Mouse (Mus musculus) lung, adult 18-20 months (tissue): ENCODE results near the gene Vsir.
A peak's percentile ranks its signal among the peaks of the same experiment; 100 is the strongest.

Experiments
- DNase-seq, 2 experiments: peaks; one replicate each; pipeline ENCODE4 v3.0.0; 2022; ENCODE audit warnings: mixed read lengths in 2 of 2

Vsir gene

GRCm38 (mm10) chr10:60353241-60354002 is 6.8 kb downstream of the Vsir start:
- DNase-seq, result no peak

- DNase-seq, result no peak
These were observed 7.3 kb downstream of the Vsir start for GRCm38 (mm10) chr10:60354003-60354325.

- peak in 1 of 2 experiments; percentile 15 for DNase-seq
These were observed 8.4 kb downstream of the Vsir start for GRCm38 (mm10) chr10:60354881-60355677.

- DNase-seq, result no peak
These were observed 10.8 kb downstream of the Vsir start for GRCm38 (mm10) chr10:60357441-60357840.

- DNase-seq, result no peak
These were observed 11.2 kb downstream of the Vsir start for GRCm38 (mm10) chr10:60357901-60358300.

GRCm38 (mm10) chr10:60358776-60359175 is 12.1 kb downstream of the Vsir start:
- DNase-seq, result no peak

GRCm38 (mm10) chr10:60361615-60362309 is 15.1 kb downstream of the Vsir start:
- DNase-seq, result no peak

- DNase-seq, result no peak
These were observed 15.6 kb downstream of the Vsir start for GRCm38 (mm10) chr10:60362310-60362628.

- no peak for DNase-seq
These were observed 16.8 kb downstream of the Vsir start for GRCm38 (mm10) chr10:60363426-60363825.

- peak in 1 of 2 experiments; percentile 12 for DNase-seq
These were observed 20.5 kb downstream of the Vsir start for GRCm38 (mm10) chr10:60367145-60367544.

GRCm38 (mm10) chr10:60367904-60368303 is 21.3 kb downstream of the Vsir start:
- no peak for DNase-seq

GRCm38 (mm10) chr10:60369405-60369804 is 22.8 kb downstream of the Vsir start:
- DNase-seq, result no peak

GRCm38 (mm10) chr10:60370098-60370497 is 23.4 kb downstream of the Vsir start:
- DNase-seq, result no peak

- DNase-seq, result no peak
These were observed 24.0 kb downstream of the Vsir start for GRCm38 (mm10) chr10:60370601-60371061.

- peak; percentile 26 to 34 for DNase-seq
These were observed 25.1 kb downstream of the Vsir start for GRCm38 (mm10) chr10:60371596-60372386.

GRCm38 (mm10) chr10:60373543-60373936 is 26.9 kb downstream of the Vsir start:
- no peak for DNase-seq

GRCm38 (mm10) chr10:60373937-60374578 is 27.4 kb downstream of the Vsir start:
- peak; percentile 73 to 79 for DNase-seq

GRCm38 (mm10) chr10:60376704-60377103 is 30.1 kb downstream of the Vsir start:
- DNase-seq, result no peak

- DNase-seq, result no peak
These were observed 32.8 kb downstream of the Vsir start for GRCm38 (mm10) chr10:60379419-60379957.

- no peak for DNase-seq
These were observed 33.6 kb downstream of the Vsir start for GRCm38 (mm10) chr10:60380229-60380628.

GRCm38 (mm10) chr10:60381142-60381925 is 34.7 kb downstream of the Vsir start:
- peak in 1 of 2 experiments; percentile 43 for DNase-seq
